Mouse (Mus musculus) embryonic facial prominence, embryonic 10.5 days (tissue): ENCODE results near the gene Pom121l2. TPM values are rescaled to one million over a fixed set of nuclear protein-coding genes. Genes with fewer than 3 reads are reported as not detected.

Experiments used
- DNase-seq: peaks from one replicate; pipeline ENCODE4 v3.0.0-alpha.2; 2017; ENCODE audit warnings: low spot score
- H3K27ac ChIP-seq: fragments of 300-500 bp; sonication (generic); replicated peaks from 2 replicates; pipeline ENCODE4 v1.5.1; 2016; ENCODE audit warnings: mild to moderate bottlenecking
- H3K27me3 ChIP-seq: fragments of 300-500 bp; sonication (generic); replicated peaks from 2 replicates; pipeline ENCODE4 v1.6.1; 2016; ENCODE audit warnings: low read depth, mild to moderate bottlenecking; ENCODE audit not compliant: poor library complexity, severe bottlenecking
- H3K36me3 ChIP-seq: fragments of 300-500 bp; sonication (generic); replicated peaks from 2 replicates; pipeline ENCODE4 v1.6.1; 2016; ENCODE audit warnings: mild to moderate bottlenecking, moderate library complexity
- H3K4me1 ChIP-seq: fragments of 300-500 bp; sonication (generic); 2 replicates; pipeline ENCODE4 v1.6.1; 2016
- H3K4me3 ChIP-seq: fragments of 300-500 bp; sonication (generic); 2 replicates; pipeline ENCODE4 v1.5.1; 2016; ENCODE audit warnings: mild to moderate bottlenecking, moderate library complexity
- H3K9me3 ChIP-seq: fragments of 300-500 bp; sonication (generic); 2 replicates; pipeline ENCODE4 v1.6.1; 2016; ENCODE audit warnings: mild to moderate bottlenecking
- WGBS: fragments of 180-500 bp; shearing (Covaris S2); methylation state at CpG from one replicate; pipeline ENCODE4 v1.1.7; 2016; 5-methylcytosine and 5-hydroxymethylcytosine counted together
- polyA plus RNA-seq: library from polyadenylated mRNA; unstranded; fragments of >200 nt; fragmentation: Nextera tagmentation; extraction: Ambion mirVana; gene quantifications from 2 replicates; pipeline ENCODE4 v1.2.1, GENCODE M21; 2016

Pom121l2 gene
- polyA plus RNA-seq, 1 experiment from 2014 or later, result 0.06 TPM

- no peaks in the 10 kb centered on the region for H3K4me1 ChIP-seq
- no peak for DNase-seq
- WGBS, result 51% methylated on average over 1 of the region's 1 CpGs
- H3K9me3 ChIP-seq, result no peaks in the 10 kb centered on the region
- no peaks in the 10 kb centered on the region for H3K36me3 ChIP-seq
- no peak overlapping the region for H3K4me3 ChIP-seq
- H3K27ac ChIP-seq, result no peak overlapping the region
- no peaks in the 10 kb centered on the region for H3K27me3 ChIP-seq
Observed at GRCm38 (mm10) chr13:21969269-21969668, 11.7 kb upstream of the Pom121l2 start.

GRCm38 (mm10) chr13:21969816-21970215 lies 11.2 kb upstream of the Pom121l2 start:
- no peaks in the 10 kb centered on the region for H3K4me1 ChIP-seq
- H3K4me3 ChIP-seq, result no peak overlapping the region
- H3K9me3 ChIP-seq, result no peaks in the 10 kb centered on the region
- 65% methylated on average over 2 of the region's 2 CpGs for WGBS
- no peaks in the 10 kb centered on the region for H3K27me3 ChIP-seq
- H3K27ac ChIP-seq, result no peak overlapping the region
- H3K36me3 ChIP-seq, result no peaks in the 10 kb centered on the region
- no peak for DNase-seq

- H3K36me3 ChIP-seq, result no peaks in the 10 kb centered on the region
- H3K9me3 ChIP-seq, result no peaks in the 10 kb centered on the region
- 27% methylated on average over 3 of the region's 3 CpGs for WGBS
- H3K27ac ChIP-seq, result no peak overlapping the region
- no peaks in the 10 kb centered on the region for H3K27me3 ChIP-seq
- no peak for DNase-seq
- no peak overlapping the region for H3K4me3 ChIP-seq
- H3K4me1 ChIP-seq, result no peaks in the 10 kb centered on the region
Observed at GRCm38 (mm10) chr13:21971641-21972040, 9.4 kb upstream of the Pom121l2 start.

- no peaks in the 10 kb centered on the region for H3K9me3 ChIP-seq
- H3K36me3 ChIP-seq, result no peaks in the 10 kb centered on the region
- under 1% methylated on average over 23 of the region's 23 CpGs for WGBS
- peaks cover 14% of the 10 kb centered on the region for H3K27me3 ChIP-seq
- peak overlapping the region; percentile 70 for H3K4me3 ChIP-seq
- H3K27ac ChIP-seq, result peak overlapping the region; percentile 94
- peak; percentile 92 for DNase-seq
- H3K4me1 ChIP-seq, result no peaks in the 10 kb centered on the region
Observed at GRCm38 (mm10) chr13:21974221-21974725, 6.7 kb upstream of the Pom121l2 start.

- Histone ChIP-seq H3K4me1 (no peaks in the 10 kb centered on the region), H3K27me3 (peaks cover 20% of the 10 kb centered on the region), H3K36me3 (no peaks in the 10 kb centered on the region), H3K9me3 (no peaks in the 10 kb centered on the region), H3K4me3 (peak overlapping the region; percentile 70), H3K27ac (peak overlapping the region; percentile 94)
- peak; percentile 77 for DNase-seq
- 5% methylated on average over 20 of the region's 20 CpGs for WGBS
Observed at GRCm38 (mm10) chr13:21974726-21975473, 6.1 kb upstream of the Pom121l2 start.

GRCm38 (mm10) chr13:21981803-21982193 lies 804 bp downstream of the Pom121l2 start:
- DNase-seq, result no peak
- H3K4me1 ChIP-seq, result peaks cover 15% of the 10 kb centered on the region
- peak overlapping the region; percentile 82 for H3K27ac ChIP-seq

GRCm38 (mm10) chr13:21984486-21984885 lies 3.5 kb downstream of the Pom121l2 start:
- Histone ChIP-seq H3K36me3 (no peaks in the 10 kb centered on the region), H3K4me3 (no peak overlapping the region), H3K27me3 (peaks cover 82% of the 10 kb centered on the region), H3K27ac (no peak overlapping the region), H3K4me1 (peaks cover 15% of the 10 kb centered on the region), H3K9me3 (no peaks in the 10 kb centered on the region)
- DNase-seq, result no peak
- 84% methylated on average over 2 of the region's 2 CpGs for WGBS

More at GRCm38 (mm10) chr13:21981803-21982193, 804 bp downstream of the Pom121l2 start:
- WGBS, result 2% methylated on average over 17 of the region's 17 CpGs
- peak overlapping the region; percentile 75 for H3K4me3 ChIP-seq
- H3K9me3 ChIP-seq, result no peaks in the 10 kb centered on the region
- H3K36me3 ChIP-seq, result no peaks in the 10 kb centered on the region
- peaks cover 89% of the 10 kb centered on the region for H3K27me3 ChIP-seq

- H3K27me3 ChIP-seq, result peaks cover 30% of the 10 kb centered on the region
- H3K9me3 ChIP-seq, result 0 out of 2 replicates have a peak, but pooled peaks cover 3% of the 10 kb centered on the region
- no peak overlapping the region for H3K27ac ChIP-seq
- 80% methylated on average over 5 of the region's 5 CpGs for whole genome bisulfite sequencing
- H3K4me3 ChIP-seq, result no peak overlapping the region
- DNase-seq, result no peak
- peaks cover 31% of the 10 kb centered on the region for H3K4me1 ChIP-seq
- H3K36me3 ChIP-seq, result no peaks in the 10 kb centered on the region
Observed at GRCm38 (mm10) chr13:21992550-21992949, 11.6 kb downstream of the Pom121l2 start.

GRCm38 (mm10) chr13:21993957-21994738 lies 13.2 kb downstream of the Pom121l2 start:
- Histone ChIP-seq H3K9me3 (0 out of 2 replicates have a peak, but pooled peaks cover 3% of the 10 kb centered on the region), H3K4me1 (peaks cover 35% of the 10 kb centered on the region), H3K36me3 (no peaks in the 10 kb centered on the region), H3K27me3 (peaks cover 44% of the 10 kb centered on the region), H3K27ac (no peak overlapping the region), H3K4me3 (peak overlapping the region; percentile 59)
- DNase-seq, result peak; percentile 79
- under 1% methylated on average over 22 of the region's 22 CpGs for WGBS

- Histone ChIP-seq H3K4me1 (peaks cover 35% of the 10 kb centered on the region), H3K36me3 (no peaks in the 10 kb centered on the region), H3K4me3 (peak overlapping the region; percentile 59), H3K27ac (no peak overlapping the region), H3K27me3 (peaks cover 52% of the 10 kb centered on the region), H3K9me3 (0 out of 2 replicates have a peak, but pooled peaks cover 3% of the 10 kb centered on the region)
- 3% methylated on average over 8 of the region's 8 CpGs for WGBS
- no peak for DNase-seq
Observed at GRCm38 (mm10) chr13:21994896-21995295, 13.9 kb downstream of the Pom121l2 start.

GRCm38 (mm10) chr13:21995331-21995914 lies 14.4 kb downstream of the Pom121l2 start:
- H3K27ac ChIP-seq, result no peak overlapping the region
- peaks cover 57% of the 10 kb centered on the region for H3K27me3 ChIP-seq
- H3K4me1 ChIP-seq, result peaks cover 35% of the 10 kb centered on the region
- under 1% methylated on average over 21 of the region's 21 CpGs for WGBS
- peak overlapping the region; percentile 59 for H3K4me3 ChIP-seq
- 0 out of 2 replicates have a peak, but pooled peaks cover 3% of the 10 kb centered on the region for H3K9me3 ChIP-seq
- peak; percentile 71 for DNase-seq
- H3K36me3 ChIP-seq, result no peaks in the 10 kb centered on the region

GRCm38 (mm10) chr13:21996101-21996839 lies 15.3 kb downstream of the Pom121l2 start:
- DNase-seq, result peak; percentile 81
- WGBS, result 3% methylated on average over 12 of the region's 12 CpGs
- no peaks in the 10 kb centered on the region for H3K36me3 ChIP-seq
- peaks cover 35% of the 10 kb centered on the region for H3K4me1 ChIP-seq
- H3K27ac ChIP-seq, result no peak overlapping the region
- 0 out of 2 replicates have a peak, but pooled peaks cover under 1% of the 10 kb centered on the region for H3K9me3 ChIP-seq
- H3K4me3 ChIP-seq, result peak overlapping the region; percentile 59
- H3K27me3 ChIP-seq, result peaks cover 61% of the 10 kb centered on the region
